Comparison of ENCODE assay signal across 8 mouse cellular contexts in genomic region chr8:69774503-69775148, GRCm38 (mm10). TPM values are rescaled to one million over a fixed set of nuclear protein-coding genes. Genes with fewer than 3 reads are reported as not detected.
DNase-seq lines count a peak whose midpoint lies in the region; ATAC-seq lines count a peak whose summit lies in the region.

Gene Gm20422, minus strand, starts transcription at chr8:69774886.

- H3K4me3 ChIP-seq in intestine, embryonic 14.5 days (ENCODE audit: low read depth, low read length): peak within 1 kb of the TSS; percentile 72

- intact Hi-C loops in left cerebral cortex, postnatal 14 days (cut with DNase I): no loop called here

- peak; percentile 75 to 77 for DNase-seq in adrenal gland, adult 18-20 months (ENCODE audit: low spot score in 2 of 2)
- peak; percentile 98 for DNase-seq in embryo, embryonic 11 days
- DNase-seq in gastrocnemius, postnatal 25 days: peak; percentile 90
- DNase-seq in intestine, embryonic 14.5 days (ENCODE audit: low spot score): peak; percentile 97
- peak; percentile 89 to 96 for DNase-seq in left cerebral cortex, postnatal 14 days (ENCODE audit: low spot score in 2 of 2)
- peak; percentile 97 for DNase-seq in mesoderm, embryonic 11.5 days (ENCODE audit: low read depth, low spot score)
- peak; percentile 87 to 93 for DNase-seq in right cerebral cortex, postnatal 36 days (ENCODE audit: low spot score in 2 of 2)
- peak; percentile 96 for DNase-seq in yolk sac, embryonic 10.5 days (ENCODE audit: low spot score)

- H3K9ac ChIP-seq in intestine, embryonic 14.5 days (ENCODE audit: low read length): peak within 1 kb of the TSS; percentile 90

- H3K27ac ChIP-seq in intestine, embryonic 14.5 days (ENCODE audit: low read depth): peak within 1 kb of the TSS; percentile 99

- no peaks in the 10 kb centered on the region for H3K9me3 ChIP-seq in intestine, embryonic 14.5 days (ENCODE audit: control insufficient read depth, low read length)

- ATAC-seq in intestine, embryonic 14.5 days (replicated peaks; ENCODE audit: low FRiP score, low TSS enrichment, low read depth): peak; percentile 99

- peak within 1 kb of the TSS; percentile 88 for H3K4me2 ChIP-seq in intestine, embryonic 14.5 days (ENCODE audit: low read length)

- no peaks in the 10 kb centered on the region for H3K27me3 ChIP-seq in intestine, embryonic 14.5 days (replicated peaks; ENCODE audit: control insufficient read depth, insufficient read depth, low read length)

- peaks cover 10% of the 10 kb centered on the region; the same call in 1 of the 2 replicates for H3K36me3 ChIP-seq in intestine, embryonic 14.5 days (ENCODE audit: control insufficient read depth, insufficient read depth, low read length)

- under 1% methylated on average over 41 of the region's 41 CpGs for WGBS in intestine, embryonic 14.5 days

- H3K4me1 ChIP-seq in intestine, embryonic 14.5 days (replicated peaks; ENCODE audit: control insufficient read depth, insufficient read depth, low read length): peaks cover 20% of the 10 kb centered on the region

RNA-seq across cellular contexts. Expression of gene Gm20422, which starts in this region (rescaled TPM):
- under 1 TPM in 1 of 2 experiments, not detected in 1; 0.64 TPM for total RNA-seq in adrenal gland, adult 18-20 months (2021)
- total RNA-seq in gastrocnemius, postnatal 25 days (2021): 1 to 10 TPM; 2.1 to 2.8 TPM
- 0.73 and 1.3 TPM in 2 replicates for polyA plus RNA-seq in intestine, embryonic 14.5 days (2014; fragmentation: Nextera tagmentation; extraction: Ambion mirVana)
- total RNA-seq in left cerebral cortex, postnatal 14 days (2021): 1 to 10 TPM in 1 of 2 experiments, not detected in 1; 1.5 TPM

Comparison
In these comparisons a context has a peak if more than half of its experiments do, and no peak if none do; other contexts are left out.
1. Peak in every context shown above with its lines: DNase-seq, ATAC-seq, H3K4me3 ChIP-seq and H3K27ac ChIP-seq.
2. Peak in DNase-seq in adrenal gland, adult 18-20 months; RNA of the gene not detected or under 1 TPM.